Mouse (Mus musculus): Measurements from ENCODE around the gene Fbp1.
"Not testable (repeated sequence)": the region's sequence is repeated elsewhere in the genome, so short reads cannot be mapped to it uniquely, and the experiment has no call there.

- TF ChIP-seq CTCF (IDR thresholded peaks at IDR 0.05; ENCODE audit: low read depth, low read length); GATA1 (IDR thresholded peaks at IDR 0.05; ENCODE audit: borderline replicate concordance, low read length); TAL1 (conservative IDR thresholded peaks at IDR 0.05; ENCODE audit: low read depth, low read length); POLR2AphosphoS5 (IDR thresholded peaks at IDR 0.05; ENCODE audit: insufficient replicate concordance, low read depth, low read length): not testable (repeated sequence)
These were observed 28.8 kb downstream of the Fbp1 start for GRCm38 (mm10) chr13:62859251-62859650.
